Mouse (Mus musculus) mammary gland, adult 2 months (tissue): ENCODE data around the gene Fstl3. TPM values are rescaled to one million over a fixed set of nuclear protein-coding genes. Genes with fewer than 3 reads are reported as not detected.

Source experiments
- polyA plus RNA-seq: library from polyadenylated mRNA; depleted of rRNA; stranded (reverse); fragments of >200 nt; gene quantifications from 2 replicates; pipeline ENCODE4 v1.2.3, GENCODE M21; 2012; ENCODE audit warnings: low replicate concordance; rRNA removed

Fstl3 gene
- 19.5 and 24.6 TPM in 2 replicates for polyA plus RNA-seq

GRCm38 (mm10) chr10:79777103-79777531 is at the start of gene Fstl3:
Gene Fstl3 (plus strand): TSS chr10:79777272.

DNA sequence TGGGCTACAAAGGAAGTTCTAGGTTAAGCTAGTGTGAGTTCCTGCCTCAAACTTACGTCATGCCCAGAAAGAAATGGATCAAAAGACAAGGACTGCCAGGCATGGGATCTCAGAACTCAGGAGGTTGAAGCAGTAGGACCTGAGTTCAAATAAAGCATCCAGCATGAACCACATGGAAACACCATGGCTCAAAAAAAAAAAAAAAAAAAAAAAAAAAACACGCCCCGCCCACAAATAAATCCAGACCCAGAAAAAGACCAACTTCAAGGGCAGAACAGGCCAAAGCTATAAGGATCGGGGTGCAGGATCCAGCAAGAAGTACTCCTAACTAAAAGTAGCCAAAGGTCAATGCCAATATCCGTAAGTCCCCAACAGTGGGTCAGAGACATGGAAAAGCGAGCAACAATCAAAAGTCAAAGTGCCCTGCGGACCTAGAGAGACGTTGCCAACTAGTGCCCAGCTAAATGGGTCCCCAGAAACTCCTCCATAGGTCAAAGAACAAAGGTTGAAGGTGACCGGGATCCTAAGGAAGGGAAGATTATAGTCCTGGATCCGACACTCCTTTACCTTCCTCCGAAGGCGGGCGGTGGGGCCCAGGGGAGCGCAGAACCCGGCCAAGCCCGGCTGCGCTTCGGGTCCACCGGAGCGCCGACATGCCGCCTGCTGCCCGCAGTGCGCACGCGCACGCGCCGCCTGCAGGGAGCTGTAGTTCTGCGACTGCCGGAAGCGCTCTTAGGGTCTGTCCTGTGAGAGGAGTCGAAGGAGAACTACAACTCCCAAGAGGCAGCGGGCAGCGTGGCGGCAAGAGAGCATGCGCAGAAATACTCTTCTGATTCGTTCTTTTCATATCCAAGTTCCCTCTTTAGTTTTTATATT is 30.9 kb upstream of the Fstl3 start, which contains the start of gene Polrmt:
Polrmt (minus strand) TSS at position 684 of the 876 bp plus-strand sequence.

DNA sequence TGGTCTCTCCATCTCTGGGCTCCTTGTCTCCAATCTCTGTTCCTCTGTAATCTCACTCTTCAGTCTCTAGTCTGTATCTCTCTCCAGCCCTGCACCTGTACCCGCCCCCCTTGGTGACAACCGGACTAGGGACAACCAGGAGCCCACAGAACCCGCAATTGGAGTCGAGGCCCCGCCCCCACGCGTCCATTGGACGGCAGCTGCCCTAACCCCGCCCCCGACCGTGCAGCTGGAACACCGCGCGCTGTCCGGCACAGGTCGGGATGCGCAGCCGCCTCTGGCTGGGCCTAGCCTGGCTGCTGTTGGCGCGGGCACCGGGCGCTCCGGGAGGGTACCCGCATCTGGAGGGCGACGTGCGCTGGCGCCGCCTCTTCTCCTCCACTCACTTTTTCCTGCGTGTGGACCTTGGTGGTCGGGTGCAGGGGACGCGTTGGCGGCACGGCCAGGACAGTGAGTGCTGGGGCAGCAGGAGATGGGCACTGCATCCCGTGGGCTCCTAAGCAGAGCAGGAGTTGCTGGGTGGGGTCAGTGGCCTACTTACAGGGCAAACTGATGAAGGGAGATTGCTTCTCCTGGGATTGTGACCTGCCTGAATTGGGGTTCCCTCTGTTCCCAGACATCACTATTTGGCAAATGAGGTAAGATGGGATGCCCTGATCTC is 22.1 kb upstream of the Fstl3 start, which contains the start of gene Fgf22:
Fgf22 (plus strand) TSS at position 221 of the 661 bp plus-strand sequence.

DNA sequence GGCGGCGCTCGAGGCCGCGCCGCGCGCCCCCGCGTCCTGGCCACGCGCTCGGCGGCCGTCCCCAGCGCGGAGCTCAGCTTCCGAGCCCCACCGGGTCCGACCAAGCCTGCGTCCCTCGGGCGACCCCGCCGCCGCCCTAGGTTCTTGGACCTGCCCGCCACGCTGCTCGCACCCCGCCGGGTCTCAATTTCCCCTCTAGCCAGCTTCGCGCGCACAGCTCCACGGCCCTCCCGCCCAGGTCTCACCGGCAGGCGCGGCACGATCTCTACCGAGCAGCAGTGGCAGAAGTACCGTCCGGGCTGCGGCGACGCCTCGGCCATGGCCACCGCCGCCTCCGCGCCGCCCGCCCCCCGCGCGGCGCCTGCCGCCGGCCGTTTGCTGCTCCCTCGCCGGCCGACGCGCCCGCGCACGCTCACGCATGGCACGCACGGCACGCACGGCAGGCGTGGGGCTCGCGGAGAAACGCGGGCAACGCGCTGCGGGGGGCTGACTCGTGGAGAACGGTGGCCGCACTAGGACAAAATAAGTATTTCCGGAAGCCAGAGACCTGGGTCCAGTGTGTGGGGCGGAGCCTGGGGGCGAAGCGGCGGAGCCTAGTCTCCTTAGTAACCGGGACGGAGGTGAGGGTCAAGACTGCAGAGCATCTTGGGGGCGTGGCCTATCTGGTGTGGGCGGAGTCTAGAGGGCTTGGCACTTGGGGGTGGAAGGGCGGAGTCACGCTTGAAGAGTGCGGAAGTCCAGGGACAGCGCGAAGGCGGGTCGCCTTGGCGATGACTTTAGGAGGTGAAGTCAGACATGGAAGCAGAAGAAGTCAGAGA is 10.4 kb upstream of the Fstl3 start, which contains the start of gene Rnf126:
Rnf126 (minus strand) TSS at position 445 of the 818 bp plus-strand sequence.

GRCm38 (mm10) chr10:79790861-79791260 is 13.8 kb downstream of the Fstl3 start, which contains the start of gene Prss57:
Gene Prss57 (minus strand): TSS chr10:79790961.

DNA sequence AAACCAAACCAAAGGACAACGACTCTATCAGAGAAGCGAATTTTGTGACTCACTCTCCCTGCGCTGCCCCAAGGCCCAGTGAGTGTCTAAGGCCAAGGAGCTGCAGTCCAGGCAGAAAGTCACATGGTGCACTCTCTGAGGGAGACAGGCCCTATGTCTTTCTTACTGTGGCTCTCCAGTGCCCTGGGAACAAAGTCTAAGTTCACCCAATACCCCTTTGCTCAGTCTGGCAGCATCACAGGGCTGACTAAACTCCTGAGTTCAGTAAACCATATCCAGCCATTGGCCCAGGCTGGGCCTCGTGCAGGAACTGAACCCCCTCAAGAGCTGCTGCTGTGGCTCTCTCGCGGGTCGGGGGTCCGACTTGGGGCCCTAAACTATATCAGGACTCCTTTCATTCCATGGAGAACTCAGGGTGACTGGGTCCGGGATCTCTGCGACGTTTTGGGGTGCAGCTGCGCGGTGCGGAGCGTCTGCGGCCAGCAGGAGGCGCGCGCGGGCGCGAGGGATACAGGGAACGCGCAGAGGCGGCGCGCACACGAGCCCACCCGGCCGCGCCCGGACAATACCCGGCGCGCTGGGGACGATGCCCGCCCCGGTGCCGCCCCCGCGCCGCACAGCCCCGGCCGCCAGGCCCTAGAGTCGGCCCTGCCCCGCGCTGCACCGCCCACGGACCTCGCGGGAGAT is 16.1 kb downstream of the Fstl3 start, which contains the start of gene Palm:
Palm (plus strand) TSS at position 522 of the 687 bp plus-strand sequence.

DNA sequence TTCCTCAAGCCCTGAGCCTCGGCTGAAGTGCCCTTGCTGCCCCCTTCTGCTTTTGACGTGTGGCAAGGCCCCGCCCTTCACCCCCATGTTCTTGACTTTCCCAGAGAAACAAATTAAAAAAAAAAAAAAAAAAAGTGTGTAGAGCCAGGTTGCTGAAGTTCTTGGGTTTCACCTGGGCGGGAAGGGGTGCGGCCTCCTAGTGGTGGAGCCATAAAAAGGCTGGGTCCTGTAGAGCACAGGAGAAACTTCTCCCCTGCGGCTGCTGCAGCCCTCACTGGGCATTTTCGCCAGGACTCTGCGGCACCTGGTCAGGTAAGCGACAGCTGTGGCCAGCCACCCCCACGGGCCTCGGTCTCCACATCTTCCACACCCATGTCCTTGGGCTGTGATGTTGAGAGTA is 43.7 kb downstream of the Fstl3 start, which contains the start of gene Misp:
Misp (plus strand) TSS at position 208 of the 400 bp plus-strand sequence.

Other genes starting within 250 kb of the Fstl3 start
- 27.4 and 36.8 TPM in 2 replicates for gene Plpp2, start 243.5 kb upstream of the Fstl3 start, polyA plus RNA-seq
- 102 and 125 TPM in 2 replicates for gene Mier2, start 222.1 kb upstream of the Fstl3 start, polyA plus RNA-seq
- 0.24 TPM in 1 of 2 replicates, not detected in the other for gene Theg, start 189.9 kb upstream of the Fstl3 start, polyA plus RNA-seq
- 0.19 and 0.26 TPM in 2 replicates for gene C2cd4c, start 163.2 kb upstream of the Fstl3 start, polyA plus RNA-seq
- gene Shc2, start 139.4 kb upstream of the Fstl3 start, polyA plus RNA-seq = 12.4 and 17.4 TPM in 2 replicates
- gene Odf3l2, start 131.5 kb upstream of the Fstl3 start, polyA plus RNA-seq = 2.3 TPM in 1 of 2 replicates, not detected in the other
- gene Madcam1, start 112.7 kb upstream of the Fstl3 start, polyA plus RNA-seq = 3.9 and 8.7 TPM in 2 replicates
- 46.9 and 119 TPM in 2 replicates for gene Tpgs1, start 107.9 kb upstream of the Fstl3 start, polyA plus RNA-seq
- gene Cdc34, start 95.1 kb upstream of the Fstl3 start, polyA plus RNA-seq = 265 and 337 TPM in 2 replicates
- 1.1 and 1.3 TPM in 2 replicates for gene Gzmm, start 88.3 kb upstream of the Fstl3 start, polyA plus RNA-seq
- 489 and 512 TPM in 2 replicates for gene Bsg, start 72.8 kb upstream of the Fstl3 start, polyA plus RNA-seq
- 1.9 and 6.1 TPM in 2 replicates for gene Hcn2, start 60.6 kb upstream of the Fstl3 start, polyA plus RNA-seq
- gene Polrmt, start 30.7 kb upstream of the Fstl3 start, polyA plus RNA-seq = 53.1 and 71.6 TPM in 2 replicates
- 0.19 TPM in 1 of 2 replicates, not detected in the other for gene Fgf22, start 22.2 kb upstream of the Fstl3 start, polyA plus RNA-seq
- 91.7 and 212 TPM in 2 replicates for gene Rnf126, start 10.3 kb upstream of the Fstl3 start, polyA plus RNA-seq
- gene Prss57, start 13.7 kb downstream of the Fstl3 start, polyA plus RNA-seq = 0.26 and 0.27 TPM in 2 replicates
- gene Palm, start 16.3 kb downstream of the Fstl3 start, polyA plus RNA-seq = 49.2 and 87.4 TPM in 2 replicates
- 1.3 TPM in 2 replicates for gene Misp, start 43.7 kb downstream of the Fstl3 start, polyA plus RNA-seq
- gene Ptbp1, start 77.2 kb downstream of the Fstl3 start, polyA plus RNA-seq = 163 and 219 TPM in 2 replicates
- gene Prtn3, start 97.2 kb downstream of the Fstl3 start, polyA plus RNA-seq = 17.2 and 40.5 TPM in 2 replicates
- 29.8 and 33.3 TPM in 2 replicates for gene Plppr3, start 97.4 kb downstream of the Fstl3 start, polyA plus RNA-seq
- 3.4 and 5.8 TPM in 2 replicates for gene Elane, start 109.0 kb downstream of the Fstl3 start, polyA plus RNA-seq
- gene Cfd, start 113.6 kb downstream of the Fstl3 start, polyA plus RNA-seq = 26,645 and 44,997 TPM in 2 replicates
- gene Med16, start 131.7 kb downstream of the Fstl3 start, polyA plus RNA-seq = 66.2 and 92.4 TPM in 2 replicates
- not detected in 2 replicates for gene Gm26602, start 133.6 kb downstream of the Fstl3 start, polyA plus RNA-seq
- 9.0 and 14.4 TPM in 2 replicates for gene Kiss1r, start 139.7 kb downstream of the Fstl3 start, polyA plus RNA-seq
- 194 and 208 TPM in 2 replicates for gene R3hdm4, start 143.9 kb downstream of the Fstl3 start, polyA plus RNA-seq
- gene Arid3a, start 149.8 kb downstream of the Fstl3 start, polyA plus RNA-seq = 5.2 and 16.6 TPM in 2 replicates
- gene Wdr18, start 182.9 kb downstream of the Fstl3 start, polyA plus RNA-seq = 47.1 and 52.1 TPM in 2 replicates
- 0.10 and 0.30 TPM in 2 replicates for gene Grin3b, start 193.4 kb downstream of the Fstl3 start, polyA plus RNA-seq
- gene Tmem259, start 207.1 kb downstream of the Fstl3 start, polyA plus RNA-seq = 304 and 505 TPM in 2 replicates
- 138 and 301 TPM in 2 replicates for gene Cnn2, start 211.3 kb downstream of the Fstl3 start, polyA plus RNA-seq
- 23.5 and 40.2 TPM in 2 replicates for gene Abca7, start 219.2 kb downstream of the Fstl3 start, polyA plus RNA-seq
- 152 and 343 TPM in 2 replicates for gene Arhgap45, start 239.4 kb downstream of the Fstl3 start, polyA plus RNA-seq